Mouse (Mus musculus): Measurements from ENCODE around the gene Kctd6.

Kctd6 gene

GRCm38 (mm10) chr14:8214299-8215207 lies 613 bp downstream of the Kctd6 start:
- DNase-seq (ENCODE audit: low read depth, low spot score) = peak; percentile 54

GRCm38 (mm10) chr14:8215208-8215778 lies 1.4 kb downstream of the Kctd6 start:
- DNase-seq (ENCODE audit: low read depth, low spot score) = peak; percentile 11

GRCm38 (mm10) chr14:8216100-8216499 lies 2.2 kb downstream of the Kctd6 start:
- no peak for DNase-seq (ENCODE audit: low read depth, low spot score)

GRCm38 (mm10) chr14:8218238-8218637 lies 4.3 kb downstream of the Kctd6 start:
- DNase-seq (ENCODE audit: low read depth, low spot score) = no peak

- DNase-seq (ENCODE audit: low read depth, low spot score) = no peak
Measured at GRCm38 (mm10) chr14:8218730-8219380, 4.9 kb downstream of the Kctd6 start.

GRCm38 (mm10) chr14:8219876-8220275 lies 5.9 kb downstream of the Kctd6 start:
- DNase-seq (ENCODE audit: low read depth, low spot score) = no peak

- DNase-seq (ENCODE audit: low read depth, low spot score) = peak; percentile 41
Measured at GRCm38 (mm10) chr14:8220306-8220705, 6.4 kb downstream of the Kctd6 start.

- DNase-seq (ENCODE audit: low read depth, low spot score) = no peak
Measured at GRCm38 (mm10) chr14:8220912-8221311, 7.0 kb downstream of the Kctd6 start.

GRCm38 (mm10) chr14:8222561-8222960 lies 8.6 kb downstream of the Kctd6 start:
- no peak for DNase-seq (ENCODE audit: low read depth, low spot score)

GRCm38 (mm10) chr14:8223506-8224293 lies 9.8 kb downstream of the Kctd6 start:
- DNase-seq (ENCODE audit: low read depth, low spot score) = no peak

GRCm38 (mm10) chr14:8224805-8225204 lies 10.9 kb downstream of the Kctd6 start:
- no peak for DNase-seq (ENCODE audit: low read depth, low spot score)

GRCm38 (mm10) chr14:8229367-8230019 lies 15.6 kb downstream of the Kctd6 start:
- DNase-seq (ENCODE audit: low read depth, low spot score) = no peak

- no peak for DNase-seq (ENCODE audit: low read depth, low spot score)
Measured at GRCm38 (mm10) chr14:8232155-8232910, 18.4 kb downstream of the Kctd6 start.

GRCm38 (mm10) chr14:8233252-8233651 lies 19.3 kb downstream of the Kctd6 start:
- no peak for DNase-seq (ENCODE audit: low read depth, low spot score)

GRCm38 (mm10) chr14:8241816-8242215 lies 27.9 kb downstream of the Kctd6 start:
- no peak for DNase-seq (ENCODE audit: low read depth, low spot score)

- DNase-seq (ENCODE audit: low read depth, low spot score) = no peak
Measured at GRCm38 (mm10) chr14:8242388-8242920, 28.5 kb downstream of the Kctd6 start.

GRCm38 (mm10) chr14:8243136-8243888 lies 29.4 kb downstream of the Kctd6 start:
- no peak for DNase-seq (ENCODE audit: low read depth, low spot score)

GRCm38 (mm10) chr14:8244211-8244611 lies 30.3 kb downstream of the Kctd6 start:
- no peak for DNase-seq (ENCODE audit: low read depth, low spot score)

- DNase-seq (ENCODE audit: low read depth, low spot score) = no peak
Measured at GRCm38 (mm10) chr14:8246878-8247277, 32.9 kb downstream of the Kctd6 start.

All from CD4-positive, CD25-positive, alpha-beta regulatory T cell, adult 2 months (primary cell).